11 mouse cellular contexts compared by ENCODE assay signal in genomic region chr11:97451625-97452024, GRCm38 (mm10). TPM values are rescaled to one million over a fixed set of nuclear protein-coding genes. Genes with fewer than 3 reads are reported as not detected.
DNase-seq lines count a peak whose midpoint lies in the region; ATAC-seq lines count a peak whose summit lies in the region.
"Had no signal": no experiment of that assay in that cellular context is flagged by ENCODE, and none has a peak within 500 bp of the region (broad histone marks: within the 10 kb centered on the region; RNA-seq: fewer than 3 reads in every experiment).

No protein-coding gene starts in this region.

- H3K27me3 ChIP-seq in heart, embryonic 15.5 days: no peaks in the 10 kb centered on the region
- H3K27me3 ChIP-seq in midbrain, embryonic 13.5 days: no peaks in the 10 kb centered on the region
- H3K27me3 ChIP-seq: limb, embryonic 15.5 days had no signal

- H3K36me3 ChIP-seq in heart, embryonic 15.5 days: peaks cover 77% of the 10 kb centered on the region
- H3K36me3 ChIP-seq in midbrain, embryonic 13.5 days: peaks cover 41% of the 10 kb centered on the region

- no peak overlapping the region for H3K27ac ChIP-seq in heart, embryonic 15.5 days
- no peak overlapping the region for H3K27ac ChIP-seq in midbrain, embryonic 13.5 days

- no peak overlapping the region for H3K4me3 ChIP-seq in heart, embryonic 15.5 days
- H3K4me3 ChIP-seq in midbrain, embryonic 13.5 days (replicated peaks): peak overlapping the region; percentile 60

- no peaks in the 10 kb centered on the region for H3K9me3 ChIP-seq in heart, embryonic 15.5 days (replicated peaks)
- no peaks in the 10 kb centered on the region for H3K9me3 ChIP-seq in midbrain, embryonic 13.5 days
- H3K9me3 ChIP-seq: limb, embryonic 15.5 days had no signal

- no peak for ATAC-seq in heart, embryonic 15.5 days (replicated peaks; ENCODE audit: insufficient number of reproducible peaks, insufficient read depth, low FRiP score, low read depth)
- ATAC-seq in midbrain, embryonic 13.5 days: no peak

- 0 out of 2 replicates have a peak overlapping the region, but pooled peaks have one; percentile 25 for H3K9ac ChIP-seq in heart, embryonic 15.5 days
- peak overlapping the region; percentile 80 for H3K9ac ChIP-seq in midbrain, embryonic 13.5 days (replicated peaks)

- peak; percentile 23 for DNase-seq in adrenal gland, adult 8-10 months
- no peak for DNase-seq in adrenal gland, postnatal 25 days
- peak; percentile 65 to 73 for DNase-seq in cerebellum, postnatal 36 days
- no peak for DNase-seq in frontal cortex, postnatal 25 days (ENCODE audit: low spot score in 2 of 2)
- DNase-seq in left cerebral cortex, adult 18-20 months (ENCODE audit: low spot score in 2 of 2): no peak
- no peak for DNase-seq in spleen, postnatal 14 days (ENCODE audit: low spot score in 2 of 2)
- DNase-seq: gastrocnemius, postnatal 25 days; kidney, postnatal 36 days had no signal

- no peak overlapping the region for H3K4me2 ChIP-seq in heart, embryonic 15.5 days
- H3K4me2 ChIP-seq in midbrain, embryonic 13.5 days (replicated peaks): peak overlapping the region; percentile 85

- peaks cover 37% of the 10 kb centered on the region for H3K4me1 ChIP-seq in heart, embryonic 15.5 days (replicated peaks)
- H3K4me1 ChIP-seq in midbrain, embryonic 13.5 days (replicated peaks): peaks cover 54% of the 10 kb centered on the region

- 92% methylated on average over 15 of the region's 15 CpGs for WGBS in heart, embryonic 15.5 days
- WGBS in midbrain, embryonic 13.5 days: 97% methylated on average over 15 of the region's 15 CpGs

RNA-seq across cellular contexts. Expression of gene Arhgap23, which starts 36.3 kb away (rescaled TPM):
- total RNA-seq in adrenal gland, adult 8-10 months (2022): 10 to 100 TPM; 23.3 to 36.4 (median 31.8) TPM
- total RNA-seq in adrenal gland, postnatal 25 days (2021): 29.5 and 37.8 TPM in 2 replicates
- 6.0 and 7.8 TPM in 2 replicates for polyA plus RNA-seq in heart, embryonic 15.5 days (2015; fragmentation: Nextera tagmentation; extraction: Ambion mirVana)
- 5.1 and 6.5 TPM in 2 replicates for polyA plus RNA-seq in midbrain, embryonic 13.5 days (2015; fragmentation: Nextera tagmentation; extraction: Ambion mirVana)
- total RNA-seq in left cerebral cortex, adult 18-20 months (2021): 10 to 100 TPM; 66.5 to 75.0 TPM

RNA-seq across cellular contexts. Expression of gene 4933428G20Rik, which starts 48.5 kb away (rescaled TPM):
- total RNA-seq in adrenal gland, adult 8-10 months (2022): under 1 TPM in 3 of 4 experiments, not detected in 1; 0.35 to 0.80 (median 0.45) TPM
- not detected in 2 replicates for total RNA-seq in adrenal gland, postnatal 25 days (2021)
- polyA plus RNA-seq in heart, embryonic 15.5 days (2015; fragmentation: Nextera tagmentation; extraction: Ambion mirVana): 0.78 and 1.0 TPM in 2 replicates
- polyA plus RNA-seq in midbrain, embryonic 13.5 days (2015; fragmentation: Nextera tagmentation; extraction: Ambion mirVana): 0.88 and 1.2 TPM in 2 replicates
- total RNA-seq in left cerebral cortex, adult 18-20 months (2021): not detected
- total RNA-seq: gastrocnemius, postnatal 25 days had no signal

Comparison
In these comparisons a context has a peak if more than half of its experiments do, and no peak if none do; other contexts are left out.
1. DNase-seq: peak in adrenal gland, adult 8-10 months (single experiment) and cerebellum, postnatal 36 days (2 of 2); none in adrenal gland, postnatal 25 days (single experiment), frontal cortex, postnatal 25 days (0 of 2), left cerebral cortex, adult 18-20 months (0 of 2) and spleen, postnatal 14 days (0 of 2).